Mouse (Mus musculus) thymus, adult 2 months (tissue): ENCODE measurements around the gene Agpat3.

ENCODE experiments used
- CTCF ChIP-seq: fragments of 200-500 bp; IDR thresholded peaks from 2 replicates; pipeline ENCODE4 v1.5.1; 2012; ENCODE audit warnings: mild to moderate bottlenecking, control low read depth, low read length, moderate library complexity, borderline replicate concordance; ENCODE audit not compliant: control insufficient read depth, poor library complexity, insufficient read depth; ENCODE audit errors: extremely low read depth
- POLR2A ChIP-seq: fragments of 200-500 bp; IDR thresholded peaks from 2 replicates; pipeline ENCODE4 v1.6.1; 2012; ENCODE audit warnings: mild to moderate bottlenecking, low read length, control low read depth, moderate library complexity; ENCODE audit not compliant: control insufficient read depth, poor library complexity, insufficient read depth; ENCODE audit errors: extremely low read depth

DNA sequence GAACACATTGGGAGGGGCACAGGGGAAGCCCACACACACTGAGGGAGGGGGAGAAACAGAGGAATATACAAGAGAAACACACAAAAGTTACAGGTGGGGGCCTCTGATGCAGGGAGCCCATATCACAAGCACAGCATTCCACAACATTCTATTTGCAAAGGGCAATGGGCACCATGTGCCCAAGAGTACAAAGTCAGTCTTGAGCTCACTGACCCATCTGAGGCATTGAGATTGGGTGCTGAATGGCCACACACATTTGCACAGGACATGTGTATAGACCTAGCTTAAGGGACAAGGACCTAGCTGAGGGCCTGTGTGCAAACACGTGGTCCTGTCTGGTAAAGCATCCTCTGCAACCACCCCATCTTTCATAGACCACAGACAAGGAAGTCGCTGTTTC, 6.8 kb downstream of the Agpat3 start:
- TF ChIP-seq CTCF (no peak), POLR2A (no peak)
